ENCODE assay signal across 25 mouse cellular contexts in the genomic region with DNA sequence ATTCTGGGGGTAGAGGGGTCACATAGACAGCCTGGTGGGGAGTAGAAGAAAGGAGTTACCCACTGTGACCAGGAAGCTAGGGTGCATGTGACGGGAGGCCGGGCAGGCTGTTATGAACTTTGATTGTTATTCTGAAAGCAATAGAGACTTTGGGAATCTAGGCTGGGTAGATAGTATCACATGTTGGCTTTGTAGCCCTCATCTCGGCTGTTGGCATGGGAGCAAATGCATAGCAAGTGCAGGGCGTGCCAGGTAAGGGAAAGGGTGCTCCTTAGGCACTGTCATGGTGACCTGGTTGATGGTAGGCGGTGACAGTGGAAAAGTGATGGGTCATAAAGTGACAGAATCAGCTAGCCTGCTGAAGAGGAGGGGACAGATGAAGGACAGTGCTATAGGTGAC. TPM values are rescaled to one million over a fixed set of nuclear protein-coding genes. Genes with fewer than 3 reads are reported as not detected.
A peak's percentile ranks its signal among the peaks of the same experiment; 100 is the strongest.
DNase-seq lines count a peak whose midpoint lies in the region; ATAC-seq and TF ChIP-seq lines count a peak whose summit lies in the region.
"Had no signal": no experiment of that assay in that cellular context is flagged by ENCODE, and none has a peak within 500 bp of the region (broad histone marks: within the 10 kb centered on the region; RNA-seq: fewer than 3 reads in every experiment).

No protein-coding gene starts in this region.

- no peak for TF ChIP-seq CTCF in stomach, postnatal 0 days (IDR thresholded peaks at IDR 0.05; ENCODE audit: low read depth)

- peak; percentile 14 for DNase-seq in ovary, postnatal 36 days (ENCODE audit: low spot score)
- no peak for DNase-seq in ovary, postnatal 14 days (ENCODE audit: low spot score)
- peak; percentile 26 for DNase-seq in fat pad, adult 2 months (ENCODE audit: extremely low read depth, low read depth, low spot score)
- DNase-seq in stomach, postnatal 0 days (ENCODE audit: low spot score), result no peak
- DNase-seq in cerebellum, adult 9-11 months, result no peak
- DNase-seq in left cerebral cortex, adult 9 months (ENCODE audit: low spot score in 2 of 2), result no peak
- DNase-seq: adrenal gland, adult 2 months; adrenal gland, postnatal 14 days; cerebellum, adult 11-12 months; cerebellum, adult 8-10 months; cerebellum, postnatal 14 days; forebrain, postnatal 0 days; gastrocnemius, adult 2 months; gastrocnemius, postnatal 25 days; heart, adult 18-20 months; heart, postnatal 10 days; heart, postnatal 36 days had no signal

- ATAC-seq in intestine, embryonic 16.5 days, result peak; percentile 26; the same call in 1 of the 2 replicates
- ATAC-seq in intestine, embryonic 15.5 days, result no peak
- ATAC-seq in stomach, postnatal 0 days (ENCODE audit: low FRiP score, low TSS enrichment), result peak; percentile 52
- ATAC-seq: forebrain, embryonic 14.5 days; forebrain, postnatal 0 days; hindbrain, postnatal 0 days had no signal

- no peak overlapping the region for H3K9ac ChIP-seq in intestine, embryonic 16.5 days (ENCODE audit: low read depth, low read length)
- H3K9ac ChIP-seq in intestine, embryonic 15.5 days, result no peak overlapping the region
- H3K9ac ChIP-seq in stomach, postnatal 0 days (ENCODE audit: low read length), result no peak overlapping the region
- H3K9ac ChIP-seq: forebrain, postnatal 0 days; heart, embryonic 12.5 days; heart, embryonic 15.5 days; hindbrain, embryonic 13.5 days had no signal

- TF ChIP-seq EP300 in stomach, postnatal 0 days (optimal IDR thresholded peaks at IDR 0.05), result no peak

- no peaks in the 10 kb centered on the region for H3K27me3 ChIP-seq in intestine, embryonic 16.5 days (replicated peaks; ENCODE audit: control insufficient read depth, insufficient read depth, low read length)
- H3K27me3 ChIP-seq in intestine, embryonic 15.5 days (replicated peaks), result no peaks in the 10 kb centered on the region
- no peaks in the 10 kb centered on the region for H3K27me3 ChIP-seq in stomach, postnatal 0 days (ENCODE audit: control insufficient read depth, insufficient read depth, low read length)
- H3K27me3 ChIP-seq: heart, embryonic 12.5 days; heart, embryonic 15.5 days; hindbrain, embryonic 13.5 days had no signal

- no peak overlapping the region for H3K4me2 ChIP-seq in intestine, embryonic 16.5 days (ENCODE audit: low read depth, low read length)
- no peak overlapping the region for H3K4me2 ChIP-seq in intestine, embryonic 15.5 days (replicated peaks)
- H3K4me2 ChIP-seq in stomach, postnatal 0 days (replicated peaks; ENCODE audit: low read depth), result no peak overlapping the region
- H3K4me2 ChIP-seq: heart, embryonic 12.5 days; heart, embryonic 15.5 days; hindbrain, embryonic 13.5 days had no signal

- 86% methylated on average over 5 of the region's 5 CpGs for WGBS in intestine, embryonic 16.5 days
- WGBS in intestine, embryonic 15.5 days, result 82% methylated on average over 5 of the region's 5 CpGs
- WGBS in stomach, postnatal 0 days, result 84% methylated on average over 5 of the region's 5 CpGs

- H3K36me3 ChIP-seq in intestine, embryonic 16.5 days (ENCODE audit: control insufficient read depth, insufficient read depth, low read length), result no peaks in the 10 kb centered on the region
- no peaks in the 10 kb centered on the region for H3K36me3 ChIP-seq in intestine, embryonic 15.5 days
- H3K36me3 ChIP-seq in stomach, postnatal 0 days (ENCODE audit: control insufficient read depth, insufficient read depth, low read length), result 0 out of 2 replicates have a peak, but pooled peaks cover 3% of the 10 kb centered on the region

- no peak overlapping the region for H3K27ac ChIP-seq in intestine, embryonic 16.5 days (ENCODE audit: low read length)
- H3K27ac ChIP-seq in intestine, embryonic 15.5 days, result no peak overlapping the region
- H3K27ac ChIP-seq in stomach, postnatal 0 days (replicated peaks), result no peak overlapping the region
- H3K27ac ChIP-seq: gastrocnemius, adult 2 months; heart, embryonic 15.5 days; hindbrain, embryonic 10.5 days; hindbrain, embryonic 13.5 days; hindbrain, postnatal 0 days had no signal

- no peak overlapping the region for H3K4me3 ChIP-seq in intestine, embryonic 16.5 days (ENCODE audit: low read length)
- H3K4me3 ChIP-seq in intestine, embryonic 15.5 days (replicated peaks), result no peak overlapping the region
- no peak overlapping the region for H3K4me3 ChIP-seq in stomach, postnatal 0 days (ENCODE audit: low read depth, low read length)
- H3K4me3 ChIP-seq: gastrocnemius, adult 2 months; heart, embryonic 12.5 days; heart, embryonic 15.5 days; hindbrain, embryonic 10.5 days; hindbrain, embryonic 13.5 days had no signal

- H3K9me3 ChIP-seq in intestine, embryonic 16.5 days (ENCODE audit: control insufficient read depth, low read length), result no peaks in the 10 kb centered on the region
- no peaks in the 10 kb centered on the region for H3K9me3 ChIP-seq in intestine, embryonic 15.5 days
- H3K9me3 ChIP-seq in stomach, postnatal 0 days (ENCODE audit: control insufficient read depth, low read length), result no peaks in the 10 kb centered on the region
- H3K9me3 ChIP-seq: heart, embryonic 12.5 days; heart, embryonic 15.5 days; hindbrain, embryonic 10.5 days; hindbrain, embryonic 13.5 days had no signal

- H3K4me1 ChIP-seq in intestine, embryonic 16.5 days (ENCODE audit: control insufficient read depth, insufficient read depth, low read length), result peaks cover 7% of the 10 kb centered on the region; the same call in 1 of the 2 replicates
- 0 out of 2 replicates have a peak, but pooled peaks cover 5% of the 10 kb centered on the region for H3K4me1 ChIP-seq in intestine, embryonic 15.5 days (replicated peaks)
- H3K4me1 ChIP-seq in stomach, postnatal 0 days (replicated peaks; ENCODE audit: control insufficient read depth, insufficient read depth), result no peaks in the 10 kb centered on the region
- H3K4me1 ChIP-seq: heart, embryonic 12.5 days; hindbrain, embryonic 13.5 days had no signal

RNA-seq across cellular contexts. Expression of a gene that starts 23.3 kb away (rescaled TPM):
- polyA plus RNA-seq in intestine, embryonic 16.5 days (2015; fragmentation: Nextera tagmentation; extraction: Ambion mirVana), result 4.7 and 10.1 TPM in 2 replicates
- 13.0 and 13.5 TPM in 2 replicates for polyA plus RNA-seq in intestine, embryonic 15.5 days (2015; fragmentation: Nextera tagmentation; extraction: Ambion mirVana)
- 18.1 and 20.2 TPM in 2 replicates for polyA plus RNA-seq in stomach, postnatal 0 days (2015; fragmentation: Nextera tagmentation; extraction: Ambion mirVana)

Comparison
In these comparisons a context has a peak if more than half of its experiments do, and no peak if none do; other contexts are left out.
1. DNase-seq: peak in ovary, postnatal 36 days (single experiment) and fat pad, adult 2 months (single experiment); none in ovary, postnatal 14 days (single experiment), stomach, postnatal 0 days (single experiment), cerebellum, adult 9-11 months (single experiment) and left cerebral cortex, adult 9 months (0 of 2).